In the genomic region with DNA sequence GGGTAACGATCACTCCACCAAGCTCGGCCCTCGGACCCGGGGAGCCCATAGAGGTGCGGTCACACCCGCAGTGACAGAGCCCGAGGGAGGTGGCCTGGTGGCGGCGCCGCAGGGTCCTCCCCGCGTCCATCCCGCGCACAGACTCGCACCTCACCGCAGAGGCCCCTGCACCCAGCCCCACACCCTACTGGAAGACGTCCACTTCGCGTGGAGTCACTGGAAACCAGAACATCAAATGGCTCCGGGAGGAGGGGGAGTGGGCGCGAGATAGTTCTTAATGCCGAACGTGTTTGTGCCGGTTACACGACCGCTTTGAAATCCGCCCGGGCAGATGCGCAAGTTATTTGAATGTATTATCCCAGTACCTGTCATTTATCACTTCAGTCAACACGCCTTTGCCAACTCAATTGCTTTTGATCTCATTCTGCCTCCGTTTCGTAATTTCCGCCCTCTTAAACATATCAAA, we compare ENCODE assay signal across 7 mouse cellular contexts. TPM values are rescaled to one million over a fixed set of nuclear protein-coding genes. Genes with fewer than 3 reads are reported as not detected.
DNase-seq lines count a peak whose midpoint lies in the region; ATAC-seq lines count a peak whose summit lies in the region.

No protein-coding gene starts in this region.

- ATAC-seq in inflammation-experienced regulatory T-cells, adult 6 months = peak; percentile 57
- ATAC-seq in megakaryocyte-erythroid progenitor cell, adult 5-6 weeks (replicated peaks; ENCODE audit: low FRiP score, low TSS enrichment, poor library complexity, severe bottlenecking) = 0 out of 2 replicates have a peak, but pooled peaks have one; percentile 22

- DNase-seq in NIH3T3 (ENCODE audit: low read depth) = peak; percentile 59
- peak; percentile 81 for DNase-seq in cerebellum, adult 9-11 months
- peak; percentile 51 for DNase-seq in gastrocnemius, postnatal 14 days
- peak; percentile 75 to 79 for DNase-seq in left cerebral cortex, postnatal 36 days (ENCODE audit: low spot score in 2 of 2)
- peak; percentile 25 for DNase-seq in skeletal muscle tissue, adult 2 months (ENCODE audit: low read depth, low spot score)

- intact Hi-C loops in gastrocnemius, postnatal 14 days (cut with DNase I; ENCODE audit: low total_unique reads) = loop anchor here (10.0 kb wide), 1 partner anchor 102 kb away; no protein-coding TSS in a partner anchor
- intact Hi-C loops in left cerebral cortex, postnatal 36 days (cut with DNase I) = loop anchor here (5.0 kb wide), 4 partner anchors 75 to 280 kb away; no protein-coding TSS in a partner anchor

RNA-seq across cellular contexts. Expression of a gene that starts 1.5 kb away (rescaled TPM):
- total RNA-seq in gastrocnemius, postnatal 14 days (2021) = 10 to 100 TPM; 16.9 to 21.5 TPM
- polyA plus RNA-seq in inflammation-experienced regulatory T-cells, adult 6 months (2017; shearing (Covaris generic)) = 10 to 100 TPM; 28.4 to 78.0 (median 56.4) TPM
- total RNA-seq in left cerebral cortex, postnatal 36 days (2021) = 10 to 100 TPM; 27.8 to 34.3 TPM
- total RNA-seq in megakaryocyte-erythroid progenitor cell, adult 5-6 weeks (2014; fragmentation: Nextera tagmentation) = 0.59 and 1.7 TPM in 2 replicates
- 1.2 and 1.6 TPM in 2 replicates for total RNA-seq in megakaryocyte-erythroid progenitor cell, adult 5-6 weeks (2017)

Comparison
In these comparisons a context has a peak if more than half of its experiments do, and no peak if none do; other contexts are left out.
1. Peak in every context shown above with its lines: DNase-seq and ATAC-seq.
2. DNase-seq: peak in every context shown above with its lines; median percentile 81 in cerebellum, adult 9-11 months; 77 in left cerebral cortex, postnatal 36 days; 59 in NIH3T3; 51 in gastrocnemius, postnatal 14 days; 25 in skeletal muscle tissue, adult 2 months.
3. RNA of a gene that starts 1.5 kb away (total RNA-seq): 27.8 to 34.3 TPM in left cerebral cortex, postnatal 36 days and 16.9 to 21.5 TPM in gastrocnemius, postnatal 14 days; 0.59 to 1.7 TPM in megakaryocyte-erythroid progenitor cell, adult 5-6 weeks; every median in the first group is over 4 times any median in the second.